Mouse (Mus musculus) heart, postnatal 4 days (tissue): Measurements from ENCODE around the gene Pkd1l2. TPM values are rescaled to one million over a fixed set of nuclear protein-coding genes. Genes with fewer than 3 reads are reported as not detected.
A peak's percentile ranks its signal among the peaks of the same experiment; 100 is the strongest.

Source experiments
- DNase-seq: peaks from one replicate; pipeline ENCODE4 v3.0.0; 2021
- total RNA-seq, 2 experiments: library from RNA; stranded (reverse); gene quantifications; 2 replicates each; pipeline ENCODE4 v1.2.3; 2021

Gene Pkd1l2
- total RNA-seq, 2 experiments from 2014 or later = 0.02 to 0.05 TPM

- no peak for DNase-seq
These were observed 129.8 kb downstream of the Pkd1l2 start for GRCm38 (mm10) chr8:116952428-116952827.

GRCm38 (mm10) chr8:116951778-116952177 is 130.5 kb downstream of the Pkd1l2 start:
- DNase-seq = no peak

- peak; percentile 45 for DNase-seq
These were observed 130.9 kb downstream of the Pkd1l2 start for GRCm38 (mm10) chr8:116951369-116951768.

- no peak for DNase-seq
These were observed 134.7 kb downstream of the Pkd1l2 start for GRCm38 (mm10) chr8:116947589-116947988.

- DNase-seq = peak; percentile 15
These were observed 135.4 kb downstream of the Pkd1l2 start for GRCm38 (mm10) chr8:116946851-116947250.

- DNase-seq = peak; percentile 67
These were observed 135.9 kb downstream of the Pkd1l2 start for GRCm38 (mm10) chr8:116946268-116946838.

Other genes with a start within 250 kb of the Pkd1l2 start
- 10 to 100 TPM; 55.0 to 55.2 TPM for gene Cmc2, start 161.0 kb downstream of the Pkd1l2 start, total RNA-seq
- 10 to 100 TPM; 19.4 to 21.6 TPM for gene Cenpn, start 160.7 kb downstream of the Pkd1l2 start, total RNA-seq
- gene Atmin, start 139.1 kb downstream of the Pkd1l2 start, total RNA-seq = 10 to 100 TPM; 17.7 to 18.3 TPM
- gene 1700030J22Rik, start 103.5 kb downstream of the Pkd1l2 start, total RNA-seq = under 1 TPM; 0.47 to 0.55 TPM
- 10 to 100 TPM; 38.6 to 38.8 TPM for gene Gcsh, start 88.9 kb downstream of the Pkd1l2 start, total RNA-seq
- not detected for gene Bco1, start 13.4 kb upstream of the Pkd1l2 start, total RNA-seq
- gene Gan, start 75.7 kb upstream of the Pkd1l2 start, total RNA-seq = 1 to 10 TPM; 7.4 TPM
- 10 to 100 TPM; 32.2 to 34.5 TPM for gene Cmip, start 174.6 kb upstream of the Pkd1l2 start, total RNA-seq